Mouse (Mus musculus) megakaryocyte-erythroid progenitor cell, adult 5-6 weeks (primary cell): ENCODE measurements around the gene Cryzl2. TPM values are rescaled to one million over a fixed set of nuclear protein-coding genes. Genes with fewer than 3 reads are reported as not detected.

ENCODE experiments used
- ATAC-seq: replicated peaks from 2 replicates; pipeline ENCODE4 v1.8.0; 2016; ENCODE audit warnings: mild to moderate bottlenecking, inconsistent platforms; ENCODE audit not compliant: severe bottlenecking, poor library complexity, low FRiP score, low TSS enrichment
- total RNA-seq, 2 experiments: library from RNA; stranded (forward) in 1 of 2; stranded (reverse) in 1 of 2; fragments of 200-1000, 215-1000 nt in 1 of 2; fragments of >200 nt in 1 of 2; fragmentation: Nextera tagmentation in 1 of 2; gene quantifications; 2 replicates each; pipeline ENCODE4 v1.2.3; 2014 to 2017

Gene Cryzl2
- total RNA-seq, 2 experiments from 2014 or later: 24.1 to 31.5 TPM

- no peak for ATAC-seq
Measured at GRCm38 (mm10) chr1:157439973-157440641, 18.3 kb upstream of the Cryzl2 start.

- peak; percentile 53 for ATAC-seq
Measured at GRCm38 (mm10) chr1:157443026-157443722, 15.2 kb upstream of the Cryzl2 start.

- peak; percentile 34; the same call in 1 of the 2 replicates for ATAC-seq
Measured at GRCm38 (mm10) chr1:157443723-157444561, 14.4 kb upstream of the Cryzl2 start.

GRCm38 (mm10) chr1:157444632-157445300 is 13.6 kb upstream of the Cryzl2 start:
- ATAC-seq: no peak

- ATAC-seq: no peak
Measured at GRCm38 (mm10) chr1:157445398-157445910, 12.9 kb upstream of the Cryzl2 start.

GRCm38 (mm10) chr1:157446325-157446724 is 12.1 kb upstream of the Cryzl2 start:
- ATAC-seq: 0 out of 2 replicates have a peak, but pooled peaks have one; percentile 25

- ATAC-seq: no peak
Measured at GRCm38 (mm10) chr1:157447142-157447541, 11.2 kb upstream of the Cryzl2 start.

- no peak for ATAC-seq
Measured at GRCm38 (mm10) chr1:157448164-157448804, 10.1 kb upstream of the Cryzl2 start.

GRCm38 (mm10) chr1:157448805-157449188 is 9.6 kb upstream of the Cryzl2 start:
- ATAC-seq: no peak

GRCm38 (mm10) chr1:157449532-157449931 is 8.8 kb upstream of the Cryzl2 start:
- peak; percentile 35 for ATAC-seq

GRCm38 (mm10) chr1:157449981-157450636 is 8.3 kb upstream of the Cryzl2 start:
- ATAC-seq: peak; percentile 60

- no peak for ATAC-seq
Measured at GRCm38 (mm10) chr1:157452284-157452683, 6.1 kb upstream of the Cryzl2 start.

- ATAC-seq: no peak
Measured at GRCm38 (mm10) chr1:157452759-157453549, 5.4 kb upstream of the Cryzl2 start.

- ATAC-seq: no peak
Measured at GRCm38 (mm10) chr1:157454876-157455275, 3.5 kb upstream of the Cryzl2 start.

- no peak for ATAC-seq
Measured at GRCm38 (mm10) chr1:157457789-157458188, 588 bp upstream of the Cryzl2 start.

GRCm38 (mm10) chr1:157459904-157460303 is 1.5 kb downstream of the Cryzl2 start:
- ATAC-seq: no peak; the same call in 1 of the 2 replicates

GRCm38 (mm10) chr1:157461276-157461675 is 2.9 kb downstream of the Cryzl2 start:
- ATAC-seq: no peak

- no peak for ATAC-seq
Measured at GRCm38 (mm10) chr1:157462336-157462735, 4.0 kb downstream of the Cryzl2 start.
